Mouse (Mus musculus) kidney, embryonic 16.5 days (tissue): ENCODE results near the gene Itm2b. TPM values are rescaled to one million over a fixed set of nuclear protein-coding genes. Genes with fewer than 3 reads are reported as not detected.
A peak's percentile ranks its signal among the peaks of the same experiment; 100 is the strongest.

Source experiments
- ATAC-seq: fragments of 200-750 bp; cut with Nextera tagmentation; 2 replicates; pipeline ENCODE4 v1.8.0; 2017; ENCODE audit warnings: moderate TSS enrichment; ENCODE audit not compliant: low FRiP score, low TSS enrichment
- H3K27ac ChIP-seq: fragments of 300-500 bp; sonication (generic); 2 replicates; pipeline ENCODE4 v1.5.1; 2014; ENCODE audit warnings: low read length
- H3K27me3 ChIP-seq: fragments of 300-500 bp; sonication (generic); 2 replicates; pipeline ENCODE4 v1.6.1; 2014; ENCODE audit warnings: low read length, control low read depth, mixed read lengths; ENCODE audit not compliant: insufficient read depth
- H3K36me3 ChIP-seq: fragments of 300-500 bp; sonication (generic); 2 replicates; pipeline ENCODE4 v1.6.1; 2014; ENCODE audit warnings: low read length, control low read depth, mixed read lengths; ENCODE audit not compliant: insufficient read depth
- H3K4me1 ChIP-seq: fragments of 300-500 bp; sonication (generic); 2 replicates; pipeline ENCODE4 v1.6.1; 2014; ENCODE audit warnings: low read length, control low read depth, mixed read lengths; ENCODE audit not compliant: insufficient read depth
- H3K4me2 ChIP-seq: fragments of 300-500 bp; sonication (generic); replicated peaks from 2 replicates; pipeline ENCODE4 v1.6.1; 2014; ENCODE audit warnings: low read depth, low read length
- H3K4me3 ChIP-seq: fragments of 300-500 bp; sonication (generic); 2 replicates; pipeline ENCODE4 v1.5.1; 2014; ENCODE audit warnings: mild to moderate bottlenecking, low read length
- H3K9ac ChIP-seq: fragments of 300-500 bp; sonication (generic); replicated peaks from 2 replicates; pipeline ENCODE4 v1.6.1; 2014; ENCODE audit warnings: low read length
- H3K9me3 ChIP-seq: fragments of 300-500 bp; sonication (generic); 2 replicates; pipeline ENCODE4 v1.6.1; 2016; ENCODE audit warnings: low read length, control low read depth
- WGBS: fragments of 180-500 bp; shearing (Covaris S2); extraction: QIAGEN DNeasy Blood & Tissue Kit; methylation state at CpG from one replicate; pipeline ENCODE4 v1.1.7; 2014; 5-methylcytosine and 5-hydroxymethylcytosine counted together
- polyA plus RNA-seq: library from polyadenylated mRNA; unstranded; fragments of >200 nt; fragmentation: Nextera tagmentation; extraction: Ambion mirVana; gene quantifications from 2 replicates; pipeline ENCODE4 v1.2.1, GENCODE M21; 2015

The Itm2b gene
- polyA plus RNA-seq, 1 experiment from 2014 or later, result 1,137 TPM

GRCm38 (mm10) chr14:73316933-73317332 lies 68.2 kb downstream of the Itm2b start:
- Histone ChIP-seq H3K27ac (no peak overlapping the region), H3K36me3 (no peaks in the 10 kb centered on the region), H3K9ac (no peak overlapping the region), H3K4me1 (peaks cover 7% of the 10 kb centered on the region; the same call in 1 of the 2 replicates), H3K9me3 (no peaks in the 10 kb centered on the region), H3K4me2 (no peak overlapping the region), H3K4me3 (no peak overlapping the region), H3K27me3 (no peaks in the 10 kb centered on the region)
- ATAC-seq, result no peak

GRCm38 (mm10) chr14:73313864-73314263 lies 71.2 kb downstream of the Itm2b start:
- Histone ChIP-seq H3K9ac (no peak overlapping the region), H3K4me1 (peaks cover 4% of the 10 kb centered on the region; the same call in 1 of the 2 replicates), H3K4me3 (no peak overlapping the region), H3K9me3 (no peaks in the 10 kb centered on the region), H3K36me3 (no peaks in the 10 kb centered on the region), H3K4me2 (no peak overlapping the region), H3K27ac (no peak overlapping the region), H3K27me3 (no peaks in the 10 kb centered on the region)
- ATAC-seq, result no peak
- 81% methylated on average over 4 of the region's 4 CpGs for WGBS

DNA sequence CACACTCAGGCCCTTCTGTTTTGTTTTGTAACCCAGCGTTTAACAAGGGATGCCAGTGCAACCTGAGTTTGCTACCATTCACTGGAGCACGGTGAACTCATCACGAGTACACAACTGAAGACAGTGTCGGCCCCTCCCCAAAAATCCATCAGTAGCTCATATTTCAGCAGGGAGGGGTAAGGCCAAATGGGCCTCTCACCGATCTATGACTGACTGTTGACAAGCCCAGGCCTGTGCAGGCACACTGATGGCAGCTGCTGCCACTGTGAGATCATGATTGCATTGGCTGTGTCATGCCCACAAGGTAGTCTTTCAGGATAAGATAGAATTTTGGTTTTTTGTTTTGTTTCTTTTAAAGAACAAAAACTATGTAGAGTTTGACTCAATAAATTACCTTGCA lies 71.7 kb downstream of the Itm2b start:
- 33% methylated on average over 5 of the region's 5 CpGs for WGBS
- Histone ChIP-seq H3K4me2 (no peak overlapping the region), H3K4me1 (peaks cover 4% of the 10 kb centered on the region; the same call in 1 of the 2 replicates), H3K36me3 (no peaks in the 10 kb centered on the region), H3K27ac (no peak overlapping the region), H3K9ac (no peak overlapping the region), H3K4me3 (no peak overlapping the region), H3K27me3 (no peaks in the 10 kb centered on the region), H3K9me3 (no peaks in the 10 kb centered on the region)
- peak; percentile 23; the same call in 1 of the 2 replicates for ATAC-seq

GRCm38 (mm10) chr14:73312909-73313308 lies 72.2 kb downstream of the Itm2b start:
- no peak overlapping the region for H3K9ac ChIP-seq
- no peak for ATAC-seq
- no peaks in the 10 kb centered on the region for H3K9me3 ChIP-seq
- H3K4me2 ChIP-seq, result no peak overlapping the region
- no peaks in the 10 kb centered on the region for H3K36me3 ChIP-seq
- no peaks in the 10 kb centered on the region for H3K27me3 ChIP-seq
- H3K4me1 ChIP-seq, result peaks cover 4% of the 10 kb centered on the region; the same call in 1 of the 2 replicates
- no peak overlapping the region for H3K27ac ChIP-seq
- no peak overlapping the region for H3K4me3 ChIP-seq
- 82% methylated on average over 5 of the region's 5 CpGs for WGBS

Other genes with a start within 250 kb of the Itm2b start
- gene Lpar6, start 147.4 kb downstream of the Itm2b start, polyA plus RNA-seq, result 14.5 and 14.7 TPM in 2 replicates
- 25.4 and 28.1 TPM in 2 replicates for gene Rb1, start 59.5 kb downstream of the Itm2b start, polyA plus RNA-seq
- 93.2 and 94.5 TPM in 2 replicates for gene Med4, start 124.7 kb upstream of the Itm2b start, polyA plus RNA-seq
- gene Sucla2, start 140.0 kb upstream of the Itm2b start, polyA plus RNA-seq, result 128 and 139 TPM in 2 replicates
- gene Nudt15, start 163.0 kb upstream of the Itm2b start, polyA plus RNA-seq, result 8.5 and 9.5 TPM in 2 replicates